8 mouse cellular contexts compared by ENCODE assay signal in genomic region chr13:111410831-111411230, GRCm38 (mm10).
DNase-seq lines count a peak whose midpoint lies in the region; ATAC-seq and TF ChIP-seq lines count a peak whose summit lies in the region.

No protein-coding gene starts in this region.

- peak; percentile 53 to 64 for DNase-seq in right cerebral cortex, adult 2 months (ENCODE audit: low spot score in 2 of 2)
- no peak for DNase-seq in right cerebral cortex, postnatal 14 days
- DNase-seq in embryo, embryonic 10.5 days (ENCODE audit: low spot score) = peak; percentile 84
- DNase-seq in neural tube, embryonic 10.5 days (ENCODE audit: extremely low spot score, low spot score) = peak; percentile 43

- no peaks in the 10 kb centered on the region for H3K36me3 ChIP-seq in forebrain, embryonic 15.5 days
- H3K36me3 ChIP-seq in forebrain, embryonic 12.5 days (replicated peaks) = no peaks in the 10 kb centered on the region
- no peaks in the 10 kb centered on the region for H3K36me3 ChIP-seq in intestine, postnatal 0 days (ENCODE audit: control insufficient read depth, insufficient read depth)

- no peak overlapping the region for H3K27ac ChIP-seq in forebrain, embryonic 15.5 days (replicated peaks)
- no peak overlapping the region for H3K27ac ChIP-seq in forebrain, embryonic 12.5 days
- H3K27ac ChIP-seq in intestine, postnatal 0 days (ENCODE audit: low read depth, low read length) = no peak overlapping the region

- H3K4me2 ChIP-seq in forebrain, embryonic 15.5 days (replicated peaks) = no peak overlapping the region
- H3K4me2 ChIP-seq in forebrain, embryonic 12.5 days = no peak overlapping the region
- H3K4me2 ChIP-seq in intestine, postnatal 0 days (replicated peaks; ENCODE audit: low read depth) = no peak overlapping the region

- no peaks in the 10 kb centered on the region for H3K27me3 ChIP-seq in forebrain, embryonic 15.5 days
- H3K27me3 ChIP-seq in forebrain, embryonic 12.5 days = no peaks in the 10 kb centered on the region
- H3K27me3 ChIP-seq in intestine, postnatal 0 days (replicated peaks; ENCODE audit: control insufficient read depth, insufficient read depth, low read length) = no peaks in the 10 kb centered on the region

- H3K4me3 ChIP-seq in forebrain, embryonic 15.5 days = no peak overlapping the region
- H3K4me3 ChIP-seq in forebrain, embryonic 12.5 days (replicated peaks) = no peak overlapping the region
- no peak overlapping the region for H3K4me3 ChIP-seq in intestine, postnatal 0 days (ENCODE audit: low read depth, low read length)

- ATAC-seq in forebrain, embryonic 15.5 days (replicated peaks) = peak; percentile 42
- ATAC-seq in forebrain, embryonic 12.5 days (ENCODE audit: low FRiP score) = no peak
- no peak for ATAC-seq in intestine, postnatal 0 days
- no peak for ATAC-seq in activated CD4-positive, CD25-positive, alpha-beta regulatory T cell, adult 4 months

- H3K9ac ChIP-seq in forebrain, embryonic 15.5 days (replicated peaks) = no peak overlapping the region
- no peak overlapping the region for H3K9ac ChIP-seq in forebrain, embryonic 12.5 days
- H3K9ac ChIP-seq in intestine, postnatal 0 days (ENCODE audit: low read depth, low read length) = no peak overlapping the region

- no peaks in the 10 kb centered on the region for H3K4me1 ChIP-seq in forebrain, embryonic 15.5 days
- H3K4me1 ChIP-seq in forebrain, embryonic 12.5 days = no peaks in the 10 kb centered on the region
- no peaks in the 10 kb centered on the region for H3K4me1 ChIP-seq in intestine, postnatal 0 days (replicated peaks; ENCODE audit: control insufficient read depth, insufficient read depth, low read length)

- TF ChIP-seq CTCF in intestine, postnatal 0 days (IDR thresholded peaks at IDR 0.05; ENCODE audit: low read depth) = peak; percentile 88

- H3K9me3 ChIP-seq in forebrain, embryonic 15.5 days = no peaks in the 10 kb centered on the region
- H3K9me3 ChIP-seq in forebrain, embryonic 12.5 days = no peaks in the 10 kb centered on the region
- no peaks in the 10 kb centered on the region for H3K9me3 ChIP-seq in intestine, postnatal 0 days (ENCODE audit: control insufficient read depth)

- 3% methylated on average over 7 of the region's 7 CpGs for WGBS in forebrain, embryonic 15.5 days
- 4% methylated on average over 7 of the region's 7 CpGs for WGBS in forebrain, embryonic 12.5 days
- 2% methylated on average over 7 of the region's 7 CpGs for WGBS in intestine, postnatal 0 days
